Mouse (Mus musculus) heart, embryonic 14.5 days (tissue): Measurements from ENCODE around the gene Rab3ip. TPM values are rescaled to one million over a fixed set of nuclear protein-coding genes. Genes with fewer than 3 reads are reported as not detected.

ENCODE experiments used
- ATAC-seq: fragments of 200-750 bp; cut with Nextera tagmentation; 2 replicates; pipeline ENCODE4 v1.8.0; 2017; ENCODE audit warnings: low read depth, moderate TSS enrichment; ENCODE audit not compliant: insufficient number of reproducible peaks, insufficient read depth, low FRiP score
- H3K27ac ChIP-seq, 2 experiments: fragments of 200-500 bp in 1 of 2; fragments of 300-500 bp in 1 of 2; sonication (generic) in 1 of 2; replicated peaks in 1 of 2; 2 replicates each; pipeline ENCODE4 v1.5.1; 2012 to 2014; ENCODE audit warnings: low read depth in 2 of 2, low read length in 2 of 2, control low read depth in 1 of 2, mild to moderate bottlenecking in 1 of 2, mixed read lengths in 1 of 2; ENCODE audit not compliant: control insufficient read depth in 1 of 2, insufficient read depth in 1 of 2
- H3K27me3 ChIP-seq: fragments of 300-500 bp; sonication (generic); 2 replicates; pipeline ENCODE4 v1.6.1; 2014; ENCODE audit warnings: mild to moderate bottlenecking, low read length, control low read depth; ENCODE audit not compliant: control insufficient read depth, insufficient read depth
- H3K36me3 ChIP-seq: fragments of 300-500 bp; sonication (generic); 2 replicates; pipeline ENCODE4 v1.6.1; 2014; ENCODE audit warnings: mild to moderate bottlenecking, control low read depth, low read length, mixed read lengths; ENCODE audit not compliant: control insufficient read depth, insufficient read depth
- H3K4me1 ChIP-seq, 2 experiments: fragments of 200-500 bp in 1 of 2; fragments of 300-500 bp in 1 of 2; sonication (generic) in 1 of 2; 2 replicates each; pipeline ENCODE4 v1.6.1; 2012 to 2014; ENCODE audit warnings: low read length in 2 of 2, control low read depth in 1 of 2, mixed read lengths in 1 of 2; ENCODE audit not compliant: control insufficient read depth in 2 of 2, insufficient read depth in 2 of 2
- H3K4me2 ChIP-seq: fragments of 300-500 bp; sonication (generic); 2 replicates; pipeline ENCODE4 v1.6.1; 2014; ENCODE audit warnings: mild to moderate bottlenecking, low read length
- H3K4me3 ChIP-seq, 2 experiments: fragments of 200-500 bp in 1 of 2; fragments of 300-500 bp in 1 of 2; sonication (generic) in 1 of 2; 2 replicates each; pipeline ENCODE4 v1.5.1; 2012 to 2014; ENCODE audit warnings: low read length in 2 of 2, mild to moderate bottlenecking in 2 of 2, control low read depth in 1 of 2, low read depth in 1 of 2, moderate library complexity in 1 of 2; ENCODE audit not compliant: control insufficient read depth in 1 of 2, insufficient read depth in 1 of 2
- H3K9ac ChIP-seq: fragments of 300-500 bp; sonication (generic); 2 replicates; pipeline ENCODE4 v1.6.1; 2014; ENCODE audit warnings: mild to moderate bottlenecking, low read length
- H3K9me3 ChIP-seq: fragments of 300-500 bp; sonication (generic); 2 replicates; pipeline ENCODE4 v1.6.1; 2016; ENCODE audit warnings: low read length, control low read depth; ENCODE audit not compliant: control insufficient read depth
- WGBS: fragments of 180-500 bp; shearing (Covaris S2); extraction: QIAGEN DNeasy Blood & Tissue Kit; methylation state at CpG from one replicate; pipeline ENCODE4 v1.1.7; 2014; 5-methylcytosine and 5-hydroxymethylcytosine counted together
- polyA plus RNA-seq: library from polyadenylated mRNA; unstranded; fragments of >200 nt; fragmentation: Nextera tagmentation; extraction: Ambion mirVana; gene quantifications from 2 replicates; pipeline ENCODE4 v1.2.1, GENCODE M21; 2014

The Rab3ip gene
- polyA plus RNA-seq, 1 experiment from 2014 or later = 66.2 TPM

DNA sequence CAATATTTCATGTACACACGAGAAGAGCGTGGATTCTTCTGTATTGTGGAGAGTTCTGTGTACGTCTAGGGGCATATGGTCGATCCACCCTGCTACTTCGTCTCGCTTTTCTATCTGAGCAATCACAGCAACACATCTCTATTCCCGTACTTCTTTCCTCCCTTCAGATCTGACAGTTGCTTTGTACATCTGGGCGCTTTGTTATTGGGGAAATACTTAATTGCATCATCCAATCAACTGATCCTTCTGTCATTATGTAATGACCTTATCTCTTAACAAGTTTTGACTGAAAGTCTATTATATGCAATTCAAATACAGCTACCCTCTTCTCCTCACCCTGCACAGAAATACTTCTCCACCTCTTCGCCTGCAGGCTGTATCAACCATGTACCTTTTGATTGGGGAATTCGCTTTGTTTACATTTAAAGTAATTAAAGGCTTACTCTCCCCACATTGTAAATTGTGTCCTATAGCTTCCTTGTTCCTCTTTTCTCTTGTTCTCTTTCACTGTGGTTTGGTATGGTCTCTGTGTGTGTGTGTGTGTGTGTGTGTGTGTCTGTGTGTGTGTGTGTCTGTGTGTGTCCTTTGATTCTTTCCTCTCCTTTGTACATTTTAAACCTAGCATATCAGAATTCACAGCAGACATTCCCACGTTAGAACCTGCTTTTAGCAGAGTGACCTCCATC, 24.0 kb downstream of the Rab3ip start:
- no peak overlapping the region for H3K9ac ChIP-seq
- H3K36me3 ChIP-seq = peaks cover 79% of the 10 kb centered on the region
- H3K4me2 ChIP-seq = no peak overlapping the region
- no peak overlapping the region for H3K4me3 ChIP-seq
- H3K27me3 ChIP-seq = no peaks in the 10 kb centered on the region
- WGBS = 91% methylated on average over 11 of the region's 11 CpGs
- ATAC-seq = no peak
- no peak overlapping the region for H3K27ac ChIP-seq
- no peaks in the 10 kb centered on the region for H3K9me3 ChIP-seq
- peaks cover under 1 to 3% of the 10 kb centered on the region in 2 experiments; a peak in 1 of 4 replicates for H3K4me1 ChIP-seq

DNA sequence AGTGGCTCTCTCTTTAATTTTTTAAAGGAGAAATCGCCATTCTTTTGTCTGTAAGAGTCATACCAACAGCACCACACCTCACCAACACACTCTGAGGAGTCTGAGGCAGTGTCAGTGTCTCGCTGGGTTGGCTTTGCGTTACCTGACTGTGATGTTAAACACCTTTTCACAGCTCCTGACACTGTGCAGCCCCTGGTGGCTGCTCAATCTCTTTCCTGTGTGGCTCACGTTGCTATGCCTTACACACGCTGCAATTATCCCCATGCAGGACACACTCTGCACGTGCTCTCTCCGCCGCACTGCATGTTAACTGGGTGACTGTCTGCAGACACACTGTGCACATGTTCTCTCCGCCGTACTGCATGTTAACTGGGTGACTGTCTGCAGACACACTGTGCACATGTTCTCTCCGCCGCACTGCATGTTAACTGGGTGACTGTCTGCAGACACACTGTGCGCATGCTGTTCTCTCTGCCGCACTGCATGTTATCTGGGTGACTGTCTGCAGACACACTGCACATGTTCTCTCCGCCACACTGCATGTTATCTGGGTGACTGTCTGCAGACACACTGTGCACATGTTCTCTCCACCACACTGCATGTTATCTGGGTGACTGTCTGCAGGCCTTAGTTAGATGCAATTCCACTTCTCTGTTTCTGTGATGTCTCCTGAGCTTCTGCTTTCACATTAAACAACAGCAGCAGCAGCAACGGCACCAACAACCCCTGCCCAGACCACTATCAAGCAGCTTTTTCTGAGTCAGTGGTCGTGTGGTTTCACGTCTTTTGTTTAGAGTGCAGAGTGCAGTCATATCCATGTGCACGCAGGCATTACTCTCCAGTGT, 26.7 kb downstream of the Rab3ip start:
- no peaks in the 10 kb centered on the region for H3K27me3 ChIP-seq
- no peak overlapping the region for H3K27ac ChIP-seq
- H3K4me1 ChIP-seq = no peaks in the 10 kb centered on the region
- H3K36me3 ChIP-seq = peaks cover 86% of the 10 kb centered on the region
- no peak overlapping the region for H3K4me2 ChIP-seq
- no peaks in the 10 kb centered on the region for H3K9me3 ChIP-seq
- no peak for ATAC-seq
- no peak overlapping the region for H3K9ac ChIP-seq
- WGBS = 90% methylated on average over 19 of the region's 19 CpGs
- H3K4me3 ChIP-seq = no peak overlapping the region

DNA sequence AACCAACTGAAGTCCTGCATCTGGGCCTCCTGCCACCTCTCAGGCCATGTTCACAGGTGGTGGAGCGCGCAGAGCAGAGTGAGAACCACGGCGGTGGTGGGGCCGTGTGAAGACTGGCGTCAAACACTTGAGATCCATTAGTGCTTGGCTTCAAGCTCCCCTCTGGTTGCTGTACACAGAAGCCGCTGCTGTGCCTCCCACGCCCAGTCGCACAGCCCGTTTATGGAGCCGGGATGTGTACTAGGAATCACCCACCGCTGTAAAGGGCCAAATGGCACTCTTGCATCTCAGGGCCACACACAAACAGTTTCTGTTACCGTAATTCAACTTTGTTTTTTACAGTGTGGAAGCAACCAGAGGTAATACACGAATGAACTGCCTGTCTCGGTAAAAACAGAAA, 28.4 kb downstream of the Rab3ip start:
- Histone ChIP-seq H3K9me3 (no peaks in the 10 kb centered on the region), H3K36me3 (peaks cover 89% of the 10 kb centered on the region)
- WGBS = 89% methylated on average over 15 of the region's 15 CpGs

DNA sequence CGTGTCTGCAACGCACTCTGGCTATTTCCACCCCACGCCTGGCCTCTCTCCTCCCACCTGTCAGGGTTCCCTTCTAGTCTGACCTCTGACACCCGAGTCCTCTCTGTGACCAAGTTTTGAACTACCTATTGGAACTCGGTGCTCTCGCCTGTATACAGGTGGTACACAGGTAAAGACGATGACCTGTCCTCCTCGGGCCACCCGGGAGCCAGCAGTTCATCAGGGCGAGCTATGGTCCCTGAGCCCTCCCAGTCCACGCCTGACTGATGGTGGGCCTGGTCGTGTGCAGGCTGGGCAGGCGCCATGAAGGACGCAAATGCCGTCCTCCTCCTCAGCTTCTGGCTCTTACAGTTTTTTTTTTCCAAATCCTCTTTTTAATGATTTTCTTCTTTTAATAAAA, 29.2 kb downstream of the Rab3ip start:
- Histone ChIP-seq H3K36me3 (peaks cover 89% of the 10 kb centered on the region), H3K4me1 (no peaks in the 10 kb centered on the region), H3K27ac (no peak overlapping the region), H3K9me3 (no peaks in the 10 kb centered on the region), H3K4me2 (no peak overlapping the region), H3K4me3 (no peak overlapping the region), H3K27me3 (no peaks in the 10 kb centered on the region), H3K9ac (no peak overlapping the region)
- no peak for ATAC-seq
- WGBS = 90% methylated on average over 15 of the region's 15 CpGs

More for the DNA sequence above, 28.4 kb downstream of the Rab3ip start:
- Histone ChIP-seq H3K4me2 (no peak overlapping the region), H3K27me3 (no peaks in the 10 kb centered on the region), H3K27ac (no peak overlapping the region), H3K4me3 (no peak overlapping the region), H3K4me1 (no peaks in the 10 kb centered on the region), H3K9ac (no peak overlapping the region)
- no peak for ATAC-seq

DNA sequence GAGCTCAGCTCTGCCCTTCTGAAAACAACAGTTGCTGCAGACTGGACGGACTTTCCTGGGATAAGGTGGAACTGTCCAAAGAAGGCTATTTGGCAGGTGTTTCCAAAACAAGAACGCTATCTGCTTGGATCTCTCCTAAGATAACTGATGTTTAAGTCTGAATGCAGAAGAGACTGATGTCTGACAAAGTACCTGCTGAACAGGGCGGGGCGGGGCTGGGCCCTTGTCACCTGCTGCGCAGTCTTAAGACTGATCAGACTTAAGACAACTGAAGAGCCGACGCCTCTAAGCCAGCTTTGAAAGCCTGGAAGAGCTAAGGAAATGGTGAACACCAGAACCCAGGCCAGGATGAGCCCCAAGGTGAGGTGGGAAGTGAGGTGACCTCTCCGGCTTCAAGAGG, 29.9 kb downstream of the Rab3ip start:
- peaks cover 90% of the 10 kb centered on the region for H3K36me3 ChIP-seq
- H3K4me1 ChIP-seq = no peaks in the 10 kb centered on the region
- H3K27me3 ChIP-seq = no peaks in the 10 kb centered on the region
- 89% methylated on average over 8 of the region's 8 CpGs for WGBS
- no peak for ATAC-seq
- no peak overlapping the region for H3K27ac ChIP-seq
- no peak overlapping the region for H3K4me2 ChIP-seq
- H3K9ac ChIP-seq = no peak overlapping the region
- H3K9me3 ChIP-seq = no peaks in the 10 kb centered on the region
- H3K4me3 ChIP-seq = no peak overlapping the region

GRCm38 (mm10) chr10:116919368-116920317, 30.9 kb downstream of the Rab3ip start:
- Histone ChIP-seq H3K4me3 (no peak overlapping the region), H3K9ac (no peak overlapping the region), H3K27ac (no peak overlapping the region), H3K36me3 (peaks cover 84% of the 10 kb centered on the region), H3K4me1 (no peaks in the 10 kb centered on the region; a peak in 1 of 4 replicates), H3K4me2 (no peak overlapping the region), H3K9me3 (no peaks in the 10 kb centered on the region), H3K27me3 (no peaks in the 10 kb centered on the region)
- no peak for ATAC-seq
- 86% methylated on average over 25 of the region's 25 CpGs for WGBS

GRCm38 (mm10) chr10:116916581-116916980, 34.0 kb downstream of the Rab3ip start:
- Histone ChIP-seq H3K9ac (no peak overlapping the region), H3K27me3 (no peaks in the 10 kb centered on the region), H3K4me3 (no peak overlapping the region), H3K27ac (no peak overlapping the region), H3K36me3 (peaks cover 81% of the 10 kb centered on the region), H3K4me2 (no peak overlapping the region), H3K4me1 (no peaks in the 10 kb centered on the region; a peak in 1 of 4 replicates), H3K9me3 (no peaks in the 10 kb centered on the region)
- ATAC-seq = no peak
- WGBS = 79% methylated on average over 8 of the region's 8 CpGs
